Mouse (Mus musculus): ENCODE results near the gene Zmynd10. TPM values are rescaled to one million over a fixed set of nuclear protein-coding genes. Genes with fewer than 3 reads are reported as not detected.

The Zmynd10 gene
- total and polyA plus RNA-seq, 2 experiments = 0.10 to 0.28 TPM

GRCm38 (mm10) chr9:107580501-107581317, 33.6 kb downstream of the Zmynd10 start, which contains the start of gene Hyal3:
TSS of gene Hyal3 (plus strand) at chr9:107580818.
- peak within 1 kb of the TSS; percentile 67 for H3K4me3 ChIP-seq (ENCODE audit: insufficient read depth, low read depth, low read length)
- peaks cover 2% of the 10 kb centered on the region; the same call in 1 of the 2 replicates for H3K36me3 ChIP-seq (ENCODE audit: control insufficient read depth, insufficient read depth, low read length)
- no peaks in the 10 kb centered on the region for H3K27me3 ChIP-seq (ENCODE audit: control insufficient read depth, insufficient read depth, low read length)
- TF ChIP-seq POLR2A (IDR thresholded peaks at IDR 0.05; ENCODE audit: extremely low read depth, insufficient read depth, low read length) (peak; percentile 87), CTCF (IDR thresholded peaks at IDR 0.05; ENCODE audit: low read depth, low read length) (no peak)
- peaks cover 26% of the 10 kb centered on the region for H3K4me1 ChIP-seq (ENCODE audit: control insufficient read depth, insufficient read depth, low read length)
- WGBS = under 1% methylated on average over 32 of the region's 32 CpGs
- H3K9ac ChIP-seq (ENCODE audit: low read depth, low read length) = peak within 1 kb of the TSS; percentile 74
- peak within 1 kb of the TSS; percentile 57 for H3K27ac ChIP-seq (replicated peaks; ENCODE audit: insufficient read depth, low read depth, low read length)
- DNase-seq (ENCODE audit: extremely low read depth, low read depth, low spot score) = peak; percentile 95
- H3K79me2 ChIP-seq (ENCODE audit: control insufficient read depth, insufficient read depth, low read length) = peaks cover 15% of the 10 kb centered on the region; the same call in 1 of the 2 replicates

- H3K27me3 ChIP-seq (ENCODE audit: control insufficient read depth, insufficient read depth, low read length) = no peaks in the 10 kb centered on the region
- WGBS = 33% methylated on average over 4 of the region's 4 CpGs
- peaks cover 15% of the 10 kb centered on the region; the same call in 1 of the 2 replicates for H3K79me2 ChIP-seq (ENCODE audit: control insufficient read depth, insufficient read depth, low read length)
- peaks cover 2% of the 10 kb centered on the region; the same call in 1 of the 2 replicates for H3K36me3 ChIP-seq (ENCODE audit: control insufficient read depth, insufficient read depth, low read length)
- TF ChIP-seq POLR2A (IDR thresholded peaks at IDR 0.05; ENCODE audit: extremely low read depth, insufficient read depth, low read length) (no peak), CTCF (IDR thresholded peaks at IDR 0.05; ENCODE audit: low read depth, low read length) (no peak)
- no peak overlapping the region for H3K4me3 ChIP-seq (ENCODE audit: insufficient read depth, low read depth, low read length)
- peak overlapping the region; percentile 57 for H3K27ac ChIP-seq (replicated peaks; ENCODE audit: insufficient read depth, low read depth, low read length)
- peak; percentile 61 for DNase-seq (ENCODE audit: extremely low read depth, low read depth, low spot score)
- H3K9ac ChIP-seq (ENCODE audit: low read depth, low read length) = peak overlapping the region; percentile 74
- H3K4me1 ChIP-seq (ENCODE audit: control insufficient read depth, insufficient read depth, low read length) = peaks cover 21% of the 10 kb centered on the region
Observed at GRCm38 (mm10) chr9:107581584-107581983, 34.5 kb downstream of the Zmynd10 start.

GRCm38 (mm10) chr9:107582509-107583062, 35.5 kb downstream of the Zmynd10 start:
- WGBS = 22% methylated on average over 7 of the region's 7 CpGs
- Histone ChIP-seq H3K4me3 (ENCODE audit: insufficient read depth, low read depth, low read length) (no peak overlapping the region), H3K27me3 (ENCODE audit: control insufficient read depth, insufficient read depth, low read length) (no peaks in the 10 kb centered on the region), H3K36me3 (ENCODE audit: control insufficient read depth, insufficient read depth, low read length) (peaks cover 2% of the 10 kb centered on the region; the same call in 1 of the 2 replicates), H3K79me2 (ENCODE audit: control insufficient read depth, insufficient read depth, low read length) (peaks cover 9% of the 10 kb centered on the region; the same call in 1 of the 2 replicates), H3K9ac (ENCODE audit: low read depth, low read length) (no peak overlapping the region), H3K4me1 (ENCODE audit: control insufficient read depth, insufficient read depth, low read length) (peaks cover 21% of the 10 kb centered on the region), H3K27ac (replicated peaks; ENCODE audit: insufficient read depth, low read depth, low read length) (peak overlapping the region; percentile 28)
- TF ChIP-seq POLR2A (IDR thresholded peaks at IDR 0.05; ENCODE audit: extremely low read depth, insufficient read depth, low read length) = no peak
- TF ChIP-seq CTCF (IDR thresholded peaks at IDR 0.05; ENCODE audit: low read depth, low read length) = no peak
- DNase-seq (ENCODE audit: extremely low read depth, low read depth, low spot score) = peak; percentile 80

- peaks cover 21% of the 10 kb centered on the region for H3K4me1 ChIP-seq (ENCODE audit: control insufficient read depth, insufficient read depth, low read length)
- H3K4me3 ChIP-seq (ENCODE audit: insufficient read depth, low read depth, low read length) = no peak overlapping the region
- peaks cover 2% of the 10 kb centered on the region; the same call in 1 of the 2 replicates for H3K36me3 ChIP-seq (ENCODE audit: control insufficient read depth, insufficient read depth, low read length)
- peak overlapping the region; percentile 13 for H3K27ac ChIP-seq (replicated peaks; ENCODE audit: insufficient read depth, low read depth, low read length)
- 89% methylated on average over 14 of the region's 14 CpGs for WGBS
- H3K27me3 ChIP-seq (ENCODE audit: control insufficient read depth, insufficient read depth, low read length) = no peaks in the 10 kb centered on the region
- H3K79me2 ChIP-seq (ENCODE audit: control insufficient read depth, insufficient read depth, low read length) = peaks cover 5% of the 10 kb centered on the region; the same call in 1 of the 2 replicates
- DNase-seq (ENCODE audit: extremely low read depth, low read depth, low spot score) = no peak
- no peak for TF ChIP-seq POLR2A (IDR thresholded peaks at IDR 0.05; ENCODE audit: extremely low read depth, insufficient read depth, low read length)
- no peak for TF ChIP-seq CTCF (IDR thresholded peaks at IDR 0.05; ENCODE audit: low read depth, low read length)
- no peak overlapping the region for H3K9ac ChIP-seq (ENCODE audit: low read depth, low read length)
Observed at GRCm38 (mm10) chr9:107583174-107583573, 36.1 kb downstream of the Zmynd10 start.

- TF ChIP-seq CTCF (IDR thresholded peaks at IDR 0.05; ENCODE audit: low read depth, low read length) = no peak
- TF ChIP-seq POLR2A (IDR thresholded peaks at IDR 0.05; ENCODE audit: extremely low read depth, insufficient read depth, low read length) = no peak
- Histone ChIP-seq H3K79me2 (ENCODE audit: control insufficient read depth, insufficient read depth, low read length) (no peaks in the 10 kb centered on the region), H3K27ac (replicated peaks; ENCODE audit: insufficient read depth, low read depth, low read length) (no peak overlapping the region), H3K36me3 (ENCODE audit: control insufficient read depth, insufficient read depth, low read length) (no peaks in the 10 kb centered on the region), H3K27me3 (ENCODE audit: control insufficient read depth, insufficient read depth, low read length) (no peaks in the 10 kb centered on the region), H3K9ac (ENCODE audit: low read depth, low read length) (no peak overlapping the region), H3K4me1 (ENCODE audit: control insufficient read depth, insufficient read depth, low read length) (peaks cover 30% of the 10 kb centered on the region), H3K4me3 (ENCODE audit: insufficient read depth, low read depth, low read length) (no peak overlapping the region)
- WGBS = 88% methylated on average over 5 of the region's 5 CpGs
- DNase-seq (ENCODE audit: extremely low read depth, low read depth, low spot score) = no peak
Observed at GRCm38 (mm10) chr9:107586504-107586903, 39.4 kb downstream of the Zmynd10 start.
